Mouse (Mus musculus) MEL-GATA-1-ER (cell line): ENCODE results near the gene Zcchc4.

ENCODE experiments used
- DNase-seq: peaks from one replicate; pipeline ENCODE4 v3.0.0-alpha.2; 2012; ENCODE audit warnings: low read depth; ENCODE audit errors: extremely low read depth

The Zcchc4 gene

DNA sequence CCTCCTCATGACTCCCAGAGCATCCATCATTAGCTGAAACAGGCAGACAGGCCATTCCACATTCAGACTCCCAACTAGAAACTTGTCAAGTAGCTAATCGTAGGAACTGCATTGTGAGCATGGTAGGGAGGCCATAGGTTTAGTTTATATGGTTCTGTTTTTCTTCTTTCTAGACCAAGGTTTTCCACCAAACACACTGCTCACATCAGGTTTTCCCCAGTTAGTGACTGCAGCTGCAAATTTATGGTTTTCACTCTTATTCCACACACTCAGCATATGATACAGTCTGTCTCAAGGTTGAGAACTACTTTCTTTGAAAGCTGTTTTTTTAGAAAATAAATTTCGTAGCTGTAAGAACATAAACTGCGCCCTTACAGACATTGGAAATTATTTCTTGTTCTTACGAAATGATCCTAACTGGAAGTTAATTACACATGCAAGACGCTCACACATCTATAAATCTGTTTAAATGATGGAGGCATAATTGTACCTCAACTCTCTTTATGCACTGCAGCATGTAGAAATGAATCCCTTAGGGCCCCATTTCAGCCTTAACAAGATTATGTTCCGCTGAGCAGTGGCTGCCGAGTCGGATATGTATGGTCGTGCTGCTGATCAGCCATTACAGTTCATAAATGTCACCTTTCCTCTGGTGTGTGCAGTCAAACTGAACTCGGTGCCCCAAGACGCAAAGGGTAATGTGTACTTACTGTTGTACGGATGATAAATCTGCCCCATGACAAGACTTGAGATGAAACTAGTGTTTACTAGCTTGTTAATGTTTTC lies 93.9 kb downstream of the Zcchc4 start:
- DNase-seq = no peak

DNA sequence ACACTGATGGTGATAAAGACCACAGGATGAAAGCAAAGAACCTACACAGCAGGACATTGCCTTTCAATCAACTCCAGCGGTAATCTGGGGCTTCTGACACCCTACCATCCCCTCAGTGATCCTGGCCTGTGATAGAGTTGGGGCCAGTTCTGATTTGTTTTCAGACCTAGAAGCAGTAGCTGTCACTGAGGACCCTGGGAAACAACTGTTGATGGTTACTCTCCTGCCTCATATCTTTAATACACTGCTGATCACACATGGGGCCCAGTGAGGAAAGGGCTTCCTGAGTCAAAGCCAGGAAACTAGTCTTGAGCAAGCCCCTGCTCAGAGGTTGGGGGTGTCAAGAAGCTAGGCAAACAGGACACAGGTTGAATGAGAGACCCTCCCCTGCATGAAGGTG lies 96.3 kb downstream of the Zcchc4 start:
- DNase-seq = no peak

DNA sequence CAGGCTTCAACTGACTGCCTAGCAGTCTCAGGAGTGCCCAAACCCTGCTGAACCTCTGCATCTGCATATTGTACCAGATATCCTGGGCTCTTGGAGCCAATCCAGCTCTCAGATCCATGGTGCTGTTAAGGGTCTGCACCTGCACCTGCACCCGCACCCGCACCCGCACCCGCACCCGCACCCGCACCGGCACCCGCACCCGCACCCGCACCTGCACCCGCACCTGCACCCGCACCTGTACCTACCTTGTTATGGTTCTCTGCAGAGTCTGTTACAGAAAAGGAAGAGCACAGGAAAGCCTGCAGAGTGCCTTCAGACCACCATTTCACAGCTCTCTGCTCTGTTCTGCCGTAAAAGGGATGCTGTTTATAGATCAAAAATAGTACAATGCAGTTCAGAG lies 96.8 kb downstream of the Zcchc4 start:
- DNase-seq = no peak
